Mouse (Mus musculus) thymus, postnatal 0 days (tissue): ENCODE results near the gene Itgax. TPM values are rescaled to one million over a fixed set of nuclear protein-coding genes. Genes with fewer than 3 reads are reported as not detected.
A peak's percentile ranks its signal among the peaks of the same experiment; 100 is the strongest.

ENCODE experiments used
- DNase-seq: peaks from one replicate; pipeline ENCODE4 v3.0.0-alpha.2; 2015; ENCODE audit warnings: low spot score
- polyA plus RNA-seq: library from polyadenylated mRNA; unstranded; fragments of >200 nt; fragmentation: Nextera tagmentation; extraction: Ambion mirVana; gene quantifications from 2 replicates; pipeline ENCODE4 v1.2.1, GENCODE M21; 2015

Itgax gene
- 1.5 and 1.6 TPM in 2 replicates for polyA plus RNA-seq

DNA sequence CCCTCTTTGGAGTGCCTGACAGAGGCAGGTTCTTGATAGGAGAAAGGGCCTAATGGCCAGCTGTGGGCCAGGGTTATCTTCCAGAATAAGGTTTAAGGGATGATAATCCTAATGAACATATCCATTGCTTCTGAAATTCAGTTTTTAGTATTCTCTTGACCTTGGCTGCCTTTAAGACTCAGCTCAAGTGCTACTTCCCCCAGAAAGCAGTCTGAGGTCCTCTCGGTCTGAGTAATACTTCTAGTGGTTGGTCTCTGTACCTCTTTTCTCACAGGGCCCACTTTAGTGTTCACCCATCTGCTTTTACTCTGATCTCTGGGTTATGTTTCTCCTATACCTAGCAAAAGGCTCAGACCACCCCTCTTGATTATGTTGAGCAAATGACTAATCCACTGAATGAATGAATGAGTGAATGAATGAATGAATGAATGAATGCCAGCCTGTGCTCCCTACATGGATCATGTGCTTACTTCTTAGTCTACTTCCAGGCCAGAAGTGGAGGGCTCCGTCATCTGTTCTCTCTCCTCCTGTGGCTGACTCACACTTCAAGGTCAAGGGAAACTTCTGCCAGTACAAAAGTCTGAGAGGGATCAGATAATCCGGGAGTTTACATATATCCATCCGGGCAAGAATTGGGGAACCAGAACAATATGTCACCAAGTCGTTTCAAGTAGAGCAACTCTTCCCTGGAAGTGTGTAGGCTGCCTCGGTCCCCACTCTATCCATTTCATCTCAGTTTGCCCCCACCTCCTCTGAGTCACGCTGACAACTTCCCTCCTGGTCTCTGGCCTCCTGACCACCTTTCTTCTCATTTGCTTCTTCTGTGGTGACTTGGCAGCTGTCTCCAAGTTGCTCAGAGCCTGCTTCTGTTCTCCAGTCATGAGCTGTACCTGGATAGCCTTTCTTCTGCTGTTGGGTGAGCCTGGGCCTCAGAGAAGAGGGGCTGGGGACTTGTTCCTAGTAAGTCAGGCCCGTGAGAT lies at the start of gene Itgax:
Gene Itgax, plus strand, starts transcription at position 807 of the 980 bp plus-strand sequence.
- DNase-seq = no peak

DNA sequence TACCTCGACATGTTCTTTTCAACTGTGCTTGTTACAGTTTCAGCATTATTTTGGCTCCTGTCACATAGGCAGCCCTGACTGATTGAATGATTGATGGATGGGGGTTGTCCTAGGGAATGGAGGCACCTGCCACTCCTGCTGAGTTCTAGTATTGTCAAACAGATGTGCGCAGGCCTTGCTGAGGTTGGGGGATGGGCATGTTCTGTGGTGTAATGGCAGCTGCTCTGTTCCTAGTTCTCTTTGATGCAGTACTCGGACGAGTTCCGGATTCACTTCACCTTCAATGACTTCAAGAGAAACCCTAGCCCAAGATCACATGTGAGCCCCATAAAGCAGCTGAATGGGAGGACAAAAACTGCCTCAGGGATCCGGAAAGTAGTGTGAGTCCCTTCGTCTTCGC lies 49.3 kb upstream of the Itgax start:
- DNase-seq = peak; percentile 92

DNA sequence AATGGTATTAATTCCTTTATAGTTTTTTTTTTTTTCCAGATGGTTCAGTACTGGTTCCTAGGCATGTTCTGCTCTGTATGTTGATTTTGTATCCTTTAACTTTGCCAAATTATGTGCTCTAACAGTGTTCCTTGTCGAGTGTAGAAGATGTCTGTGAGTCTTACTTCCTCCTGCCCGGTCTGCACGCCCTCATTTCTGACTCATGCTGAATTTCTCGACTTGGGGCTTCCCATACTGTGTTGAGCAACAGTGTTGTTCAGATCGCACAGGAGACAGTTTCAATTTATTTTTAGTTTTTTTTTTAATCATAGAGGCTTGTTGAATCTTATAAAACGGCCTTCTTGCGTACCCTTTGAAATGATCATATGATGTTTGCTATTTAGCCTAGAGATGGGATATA lies 40.2 kb upstream of the Itgax start:
- DNase-seq = no peak

DNA sequence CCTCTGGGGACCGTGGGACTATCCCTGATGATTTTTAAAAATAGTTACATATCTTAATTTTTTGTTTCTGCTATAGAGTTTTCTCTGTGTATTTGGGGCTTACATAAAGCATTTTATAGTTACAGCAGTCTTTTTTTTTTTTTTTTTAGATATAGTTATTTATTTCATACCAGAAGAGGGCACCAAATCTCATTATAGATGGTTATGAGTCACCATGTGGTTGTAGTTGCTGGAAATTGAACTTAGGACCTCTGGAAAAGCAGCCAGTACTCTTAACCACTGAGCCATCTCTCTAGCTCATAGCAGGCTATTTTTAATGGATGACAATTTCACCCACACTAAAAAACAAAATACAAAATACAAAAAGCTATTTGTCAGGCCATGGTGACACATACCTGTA lies 31.2 kb upstream of the Itgax start:
- DNase-seq = peak; percentile 28

DNA sequence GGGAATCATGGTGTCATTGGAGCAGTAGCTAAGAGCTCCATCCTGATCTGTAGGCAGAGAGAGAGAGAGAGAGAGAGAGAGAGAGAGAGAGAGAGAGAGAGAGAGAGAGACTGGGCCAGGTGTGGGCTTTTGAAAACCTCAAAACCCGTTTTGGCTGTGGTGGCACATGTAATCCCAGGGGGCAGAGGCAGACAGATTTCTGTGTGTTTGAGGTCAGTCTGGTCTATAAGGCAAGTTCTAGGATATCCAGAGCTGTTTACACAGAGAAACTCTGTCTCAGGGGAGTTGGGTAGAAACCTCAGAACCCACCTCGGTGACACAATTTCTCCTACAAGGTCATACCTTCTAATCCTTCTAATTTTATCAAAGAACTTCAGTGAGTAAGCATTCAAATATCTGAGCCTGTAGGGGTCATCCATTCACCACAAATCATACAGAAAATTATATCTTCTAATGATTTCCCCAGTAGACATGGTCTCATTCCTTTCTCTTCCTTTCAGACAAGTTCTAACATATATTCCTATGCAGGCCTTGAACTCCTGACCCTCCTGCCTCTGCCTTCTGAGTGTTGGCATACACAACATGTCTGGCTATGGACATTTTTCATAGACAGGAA lies 28.5 kb upstream of the Itgax start:
- no peak for DNase-seq

DNA sequence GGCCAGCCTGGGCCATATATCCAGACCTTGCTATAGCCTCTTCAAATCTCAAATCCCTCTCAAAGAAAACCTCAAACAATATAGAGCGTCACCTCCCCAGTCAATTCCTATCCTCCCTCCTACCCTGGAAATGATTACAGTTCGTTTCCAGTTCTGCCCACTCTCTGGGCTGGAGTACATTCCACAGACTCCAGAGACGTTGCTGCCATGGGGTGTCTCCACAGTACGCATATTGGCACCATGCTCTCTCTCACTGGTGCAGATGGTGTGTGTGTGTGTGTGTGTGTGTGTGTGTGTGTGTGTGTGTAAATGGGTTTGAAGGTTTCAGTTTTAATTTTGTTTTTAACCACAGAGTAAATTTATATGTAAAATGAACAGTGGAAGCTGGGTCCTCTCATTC lies 24.1 kb upstream of the Itgax start:
- no peak for DNase-seq

DNA sequence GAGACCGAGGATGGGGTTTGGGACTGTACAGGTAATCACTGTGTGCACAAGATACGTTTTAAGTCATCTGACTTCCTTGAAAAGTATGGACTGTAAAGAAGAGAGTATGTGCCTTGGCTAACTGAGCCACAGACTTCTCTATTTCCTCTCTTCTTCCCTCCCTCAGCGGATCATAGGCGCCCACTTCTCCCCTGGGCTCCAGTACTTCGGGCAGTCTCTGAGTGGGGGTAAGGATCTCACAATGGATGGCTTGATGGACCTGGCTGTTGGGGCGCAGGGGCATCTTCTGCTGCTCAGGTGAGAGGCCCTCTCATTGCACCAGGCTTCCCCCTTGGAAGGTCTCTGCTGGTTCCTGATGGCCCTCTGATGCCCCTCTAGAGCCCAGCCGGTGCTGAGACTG lies 21.9 kb upstream of the Itgax start:
- no peak for DNase-seq

DNA sequence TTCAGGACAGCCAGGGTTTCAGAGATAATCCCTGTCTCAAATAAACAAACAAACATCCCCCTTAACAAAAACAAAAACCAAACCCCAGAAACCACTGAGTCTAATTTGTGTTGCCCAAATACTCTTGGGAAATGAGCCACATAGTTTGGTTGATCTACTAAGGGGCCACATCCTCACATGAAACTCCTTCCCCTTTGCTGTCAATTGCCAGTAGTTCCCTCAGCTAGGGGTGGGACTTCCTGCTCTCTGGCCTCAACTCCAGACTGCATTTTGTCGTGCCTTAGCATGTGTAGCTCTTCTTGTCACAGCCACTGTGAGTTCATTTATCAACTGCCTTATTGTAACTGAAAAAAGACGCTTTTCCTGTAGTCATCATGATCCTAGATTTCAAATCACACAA lies 19.0 kb upstream of the Itgax start:
- no peak for DNase-seq

DNA sequence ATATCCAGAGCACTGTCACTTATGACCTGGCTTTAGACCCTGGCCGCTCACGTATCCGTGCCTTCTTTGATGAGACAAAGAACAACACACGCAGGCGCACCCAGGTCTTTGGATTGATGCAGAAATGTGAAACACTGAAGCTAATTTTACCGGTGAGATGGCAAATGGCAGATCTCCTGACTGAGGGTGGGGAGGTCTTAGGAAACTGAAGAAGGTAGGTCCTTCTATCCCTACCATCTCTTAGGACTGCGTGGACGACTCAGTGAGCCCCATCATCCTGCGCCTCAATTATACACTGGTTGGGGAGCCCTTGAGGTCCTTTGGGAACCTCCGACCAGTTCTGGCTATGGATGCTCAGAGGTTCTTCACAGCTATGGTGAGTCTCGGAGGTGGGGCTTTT lies 17.2 kb upstream of the Itgax start:
- no peak for DNase-seq

DNA sequence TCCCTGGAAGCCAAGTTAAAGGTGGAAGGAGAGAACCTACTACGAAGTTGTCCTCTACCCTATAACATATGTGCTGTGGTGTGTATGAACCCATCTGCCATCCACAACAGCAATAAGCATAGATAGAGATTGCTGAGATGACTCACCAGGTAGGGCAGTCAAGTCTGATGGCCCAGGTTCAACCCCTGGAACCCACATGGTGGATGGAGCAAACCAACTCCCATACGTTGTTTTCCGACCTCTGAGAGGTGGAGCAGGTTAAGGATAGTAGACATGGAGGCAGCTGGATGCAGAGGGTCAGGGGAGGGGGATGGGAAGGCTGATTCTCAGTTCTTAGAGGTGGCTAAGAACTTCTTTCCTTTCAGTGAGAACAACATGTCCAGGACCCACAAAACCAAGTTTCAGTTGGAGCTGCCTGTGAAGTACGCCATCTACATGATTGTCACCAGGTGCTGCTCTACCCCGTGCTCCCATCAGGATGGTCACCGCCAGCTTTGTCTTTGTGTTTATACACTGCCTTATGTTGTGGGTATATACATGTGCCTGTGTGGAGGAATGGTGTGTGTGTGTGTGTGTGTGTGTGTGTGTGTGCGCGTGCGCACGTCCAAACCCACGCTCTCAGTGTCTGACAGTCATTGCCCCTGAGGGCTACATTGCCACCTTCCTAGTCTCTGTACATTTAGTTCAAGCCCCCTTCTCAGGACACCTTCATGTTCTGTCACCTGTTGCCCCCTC lies 14.8 kb upstream of the Itgax start:
- no peak for DNase-seq

DNA sequence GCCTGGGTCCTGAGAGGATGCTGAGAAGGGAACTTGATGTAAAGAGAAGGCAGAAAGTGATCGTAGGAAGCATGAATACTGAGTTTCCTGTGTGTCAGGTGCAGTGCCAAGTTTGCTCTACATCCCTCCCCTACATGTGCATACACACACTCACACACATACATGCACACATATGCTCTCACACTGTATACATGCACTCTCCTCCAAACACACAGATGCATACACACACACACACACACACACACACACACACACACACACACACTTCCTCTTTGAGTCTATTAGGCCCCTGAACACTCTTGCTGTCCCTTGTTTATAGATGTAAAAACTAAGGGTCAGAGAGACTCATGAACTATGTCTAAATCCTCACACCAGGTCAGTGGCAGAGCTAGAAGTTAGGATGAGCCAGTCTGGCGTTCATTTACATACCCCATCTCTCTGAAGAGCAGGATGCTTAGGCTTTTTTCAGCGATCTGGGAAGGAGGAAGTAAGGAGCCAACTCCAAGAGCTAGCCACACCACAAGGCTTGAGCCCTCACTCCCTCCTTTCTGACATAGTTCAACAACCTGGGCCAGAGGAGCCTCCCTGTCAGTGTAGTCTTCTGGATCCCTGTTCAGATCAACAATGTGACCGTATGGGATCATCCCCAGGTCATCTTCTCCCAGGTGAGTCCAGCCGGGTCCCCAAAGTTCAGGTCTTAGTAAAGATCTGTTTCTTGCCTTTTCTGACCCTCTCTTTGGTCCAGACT lies 14.0 kb upstream of the Itgax start:
- no peak for DNase-seq

DNA sequence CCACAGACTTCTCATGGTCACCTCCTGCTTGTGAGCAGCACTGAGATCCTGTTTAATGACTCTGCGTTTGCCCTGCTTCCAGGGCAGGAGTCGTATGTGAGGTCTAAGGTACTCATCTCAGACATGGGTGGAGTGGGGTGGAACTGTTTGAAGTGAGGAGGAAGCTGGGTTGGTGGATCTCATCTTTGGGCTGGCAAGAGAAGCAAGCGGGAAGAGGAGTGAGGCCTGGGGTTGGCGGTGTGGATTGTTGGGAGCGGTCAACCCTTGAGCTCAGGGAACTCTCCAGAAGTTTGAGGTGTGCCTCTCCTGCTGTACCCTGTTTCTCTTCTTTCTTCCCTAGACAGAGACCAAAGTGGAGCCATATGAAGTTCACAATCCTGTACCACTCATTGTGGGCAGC lies 13.0 kb upstream of the Itgax start:
- no peak for DNase-seq

DNA sequence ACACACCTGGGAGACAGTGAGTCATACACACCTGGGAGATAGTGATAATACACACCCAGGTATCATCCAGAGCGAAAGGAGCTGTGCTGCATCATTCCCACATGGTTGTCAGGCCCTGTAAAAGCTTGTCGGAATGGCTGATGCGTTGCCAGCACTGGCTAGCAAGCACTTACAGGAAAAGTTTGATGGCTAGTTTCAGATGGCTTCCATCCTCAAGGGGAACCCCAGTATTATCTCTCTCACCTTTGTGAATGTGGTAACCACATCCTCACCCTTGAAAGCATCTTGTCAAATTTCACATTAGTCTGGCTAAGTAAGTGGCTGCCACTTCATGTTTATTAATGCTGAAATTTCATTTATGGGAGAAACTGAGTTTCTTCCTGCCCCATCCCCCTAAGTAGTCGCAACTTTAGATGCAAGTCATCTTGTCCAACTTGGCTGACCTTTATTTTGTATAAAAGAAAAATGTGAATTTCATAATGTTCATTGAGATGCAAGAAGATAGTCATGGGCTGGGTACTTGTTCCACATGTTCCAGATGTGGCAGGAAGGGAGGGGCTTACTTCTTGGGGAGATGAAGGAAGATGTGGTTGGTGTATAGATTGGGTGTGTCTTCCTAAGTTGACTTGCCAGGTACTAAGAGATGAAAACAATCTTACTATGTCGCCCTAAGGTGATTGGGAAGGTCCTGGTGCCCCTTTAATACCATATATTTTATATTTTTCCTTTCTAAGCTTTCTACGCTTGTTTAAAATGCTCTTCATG lies 9.4 kb upstream of the Itgax start:
- DNase-seq = no peak

DNA sequence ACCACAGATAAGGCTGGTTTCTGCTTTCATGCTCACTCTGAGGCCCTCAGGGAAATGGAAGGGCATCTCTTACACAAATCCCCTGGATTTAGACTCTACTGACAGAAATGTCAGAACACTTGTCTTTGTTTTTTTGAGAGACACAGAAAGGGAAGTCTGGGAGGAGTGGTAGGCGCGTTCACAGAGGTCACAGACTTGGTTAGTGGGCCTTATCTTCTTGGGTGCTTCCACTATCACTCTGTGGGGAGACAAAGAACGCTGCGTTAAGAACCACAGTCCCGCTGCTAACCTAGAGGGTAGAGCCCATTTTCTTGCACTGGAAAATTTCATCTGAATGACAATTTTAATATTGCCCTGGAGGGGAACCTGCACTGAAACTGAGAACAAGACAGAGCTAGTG lies 2.8 kb downstream of the Itgax start:
- DNase-seq = no peak

DNA sequence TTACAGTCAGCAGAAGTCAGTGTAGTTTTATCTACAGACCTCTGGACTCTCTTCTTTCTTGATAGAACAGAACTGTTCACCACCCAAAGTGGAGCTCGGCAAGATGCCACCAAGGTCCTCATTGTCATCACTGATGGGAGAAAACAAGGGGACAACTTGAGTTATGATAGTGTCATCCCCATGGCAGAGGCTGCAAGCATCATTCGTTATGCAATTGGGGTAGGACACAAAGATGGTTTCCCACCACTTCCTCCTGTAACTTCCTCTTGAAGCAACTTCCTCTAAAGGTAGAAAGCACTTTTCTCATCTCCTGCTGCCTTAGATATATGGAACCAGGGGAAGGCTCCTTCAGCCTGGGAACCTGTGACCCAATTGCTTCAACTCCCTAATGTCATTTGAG lies 4.2 kb downstream of the Itgax start:
- DNase-seq = peak; percentile 48

DNA sequence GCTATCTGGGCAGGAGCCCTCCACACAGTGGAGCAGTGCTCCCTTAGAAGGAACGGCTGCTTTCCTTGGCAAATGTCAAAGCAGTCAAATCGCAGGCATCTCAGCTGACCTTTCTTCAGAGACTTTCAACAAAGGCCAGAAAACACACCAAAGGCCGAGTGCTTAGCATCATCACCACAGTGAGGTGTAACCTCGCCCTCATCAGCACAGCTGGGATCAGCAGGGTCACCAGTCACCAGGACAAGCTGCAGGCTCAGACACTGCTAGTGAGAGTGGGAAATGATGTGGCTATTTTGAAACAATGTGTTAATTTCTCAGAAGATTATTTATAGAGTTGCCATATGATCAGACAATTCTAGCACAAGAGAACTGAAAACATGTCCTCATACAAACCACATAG lies 7.6 kb downstream of the Itgax start:
- no peak for DNase-seq

DNA sequence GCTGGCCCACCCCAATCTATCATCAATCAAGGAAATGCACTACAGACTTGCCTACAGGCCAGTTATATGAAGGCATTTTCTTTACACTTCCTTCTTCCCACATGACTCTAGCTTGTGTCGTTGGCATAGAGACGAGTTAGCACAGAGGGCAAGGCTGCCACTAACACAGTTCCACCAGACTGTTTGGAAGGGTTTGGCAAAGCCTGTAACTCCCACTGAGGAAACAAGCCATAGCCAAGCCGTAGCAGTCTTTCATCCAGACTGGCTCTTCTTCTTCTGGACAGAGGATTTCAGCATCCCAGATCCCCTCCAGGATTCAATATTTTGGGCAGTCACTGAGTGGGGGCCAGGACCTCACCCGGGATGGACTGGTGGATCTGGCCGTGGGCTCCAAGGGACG lies 10.3 kb downstream of the Itgax start:
- DNase-seq = no peak

DNA sequence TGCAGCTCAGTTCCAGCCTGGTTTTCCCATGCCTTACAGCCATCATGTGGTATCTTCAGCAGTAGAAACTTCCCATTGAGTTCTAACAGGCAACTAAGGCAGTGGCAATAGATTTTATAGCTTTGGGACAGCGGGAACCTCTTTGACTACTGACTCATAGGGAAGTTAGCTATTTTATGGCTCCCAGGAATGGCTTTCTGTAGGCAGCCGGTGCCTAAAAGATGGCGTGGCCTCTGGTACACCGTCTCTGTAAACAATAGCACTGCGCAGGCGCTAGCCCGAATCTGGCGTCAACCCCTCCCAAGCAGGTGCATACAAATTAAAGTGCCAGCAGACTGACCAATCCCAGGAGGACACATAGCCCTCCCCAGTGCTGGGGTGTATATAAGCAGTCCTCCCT lies 21.6 kb downstream of the Itgax start:
- DNase-seq = no peak

DNA sequence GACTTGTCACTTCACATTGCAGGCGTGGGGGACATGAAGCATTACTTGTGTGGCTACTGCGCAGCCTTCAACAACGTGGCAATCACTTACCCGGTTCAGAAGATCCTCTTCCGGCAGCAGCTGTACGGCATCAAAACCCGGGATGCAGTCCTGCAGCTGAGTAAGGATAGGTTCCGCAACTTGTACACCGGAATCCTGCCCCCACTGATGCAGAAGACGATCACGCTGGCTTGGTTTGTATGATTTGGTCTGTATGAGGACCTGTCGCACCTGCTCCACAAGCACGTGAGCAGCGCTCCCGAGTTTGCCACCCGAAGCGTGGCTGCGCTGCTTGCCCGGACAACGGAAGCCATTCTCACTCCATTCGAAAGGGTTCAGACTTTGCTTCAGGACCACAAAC lies 24.7 kb downstream of the Itgax start, which contains the start of gene Itgad:
Gene Itgad, plus strand, starts transcription at position 301 of the 400 bp plus-strand sequence.
- no peak for DNase-seq

DNA sequence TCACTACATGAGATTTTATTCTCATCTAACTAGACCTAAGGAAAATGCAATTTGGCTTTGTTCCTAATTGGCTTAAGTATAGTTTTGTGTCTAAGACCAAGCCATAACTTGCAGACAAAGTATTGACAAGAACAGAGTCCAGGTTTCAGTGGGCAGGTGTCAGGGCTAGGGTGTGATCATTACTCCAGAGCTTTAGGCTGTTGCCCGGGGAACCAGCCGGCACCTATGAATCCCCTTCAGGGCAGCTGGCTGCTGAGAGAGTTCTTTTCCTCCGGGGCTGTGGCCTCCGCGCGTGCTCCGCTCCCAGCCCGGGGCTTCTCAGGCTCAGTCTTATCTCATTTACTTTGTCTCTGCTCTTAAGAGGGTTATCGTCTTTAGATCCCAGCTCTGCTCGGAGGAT lies 25.6 kb downstream of the Itgax start:
- no peak for DNase-seq
